Mouse (Mus musculus): ENCODE data around the gene Tnpo1.

DNA sequence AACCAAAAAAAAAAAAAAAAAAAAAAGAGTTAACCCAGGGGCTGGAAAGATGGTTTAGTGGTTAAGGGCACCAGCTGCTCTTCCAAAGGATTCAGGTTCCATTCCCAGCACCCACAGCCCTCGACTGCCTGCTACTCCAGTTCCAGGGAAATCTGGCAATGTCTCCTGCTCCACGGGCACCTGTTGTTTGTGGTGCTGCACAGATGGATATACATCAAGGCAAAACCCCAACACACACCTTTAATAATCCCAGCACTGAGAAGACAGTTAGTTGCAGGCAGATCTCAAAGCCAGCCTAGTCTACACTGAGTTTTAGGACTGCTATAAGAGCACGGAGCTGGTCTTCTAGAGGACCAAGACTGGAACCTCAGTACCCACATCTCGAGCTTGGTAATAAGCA lies 30.2 kb downstream of the Tnpo1 start:
- TF ChIP-seq CTCF (IDR thresholded peaks at IDR 0.05; ENCODE audit: low read depth) (no peak), EP300 (optimal IDR thresholded peaks at IDR 0.05) (no peak)

All from stomach, postnatal 0 days (tissue).